Mouse (Mus musculus) urinary bladder, adult 2 months (tissue): ENCODE measurements around the gene Fam98b. TPM values are rescaled to one million over a fixed set of nuclear protein-coding genes. Genes with fewer than 3 reads are reported as not detected.

Source experiments
- DNase-seq: peaks from one replicate; pipeline ENCODE4 v3.0.0; 2022; ENCODE audit warnings: low spot score
- polyA plus RNA-seq: library from polyadenylated mRNA; depleted of rRNA; stranded (reverse); fragments of >200 nt; gene quantifications from 2 replicates; pipeline ENCODE4 v1.2.3, GENCODE M21; 2012; rRNA removed

The Fam98b gene
- polyA plus RNA-seq, 1 experiment = 13.8 TPM

GRCm38 (mm10) chr2:117303391-117304350 is 54.1 kb downstream of the Fam98b start:
- DNase-seq = no peak

GRCm38 (mm10) chr2:117304941-117305340 is 55.4 kb downstream of the Fam98b start:
- no peak for DNase-seq

GRCm38 (mm10) chr2:117307959-117308358 is 58.4 kb downstream of the Fam98b start:
- no peak for DNase-seq

GRCm38 (mm10) chr2:117309046-117309445 is 59.5 kb downstream of the Fam98b start:
- no peak for DNase-seq

- DNase-seq = no peak
Measured at GRCm38 (mm10) chr2:117311349-117311748, 61.8 kb downstream of the Fam98b start.

GRCm38 (mm10) chr2:117312030-117312429 is 62.5 kb downstream of the Fam98b start:
- no peak for DNase-seq

GRCm38 (mm10) chr2:117312441-117312895 is 62.9 kb downstream of the Fam98b start:
- DNase-seq = no peak

GRCm38 (mm10) chr2:117313586-117314235 is 64.2 kb downstream of the Fam98b start:
- no peak for DNase-seq

- DNase-seq = no peak
Measured at GRCm38 (mm10) chr2:117318991-117319390, 69.5 kb downstream of the Fam98b start.

Other genes with a start within 250 kb of the Fam98b start
- 12.5 and 15.9 TPM in 2 replicates for gene Spred1, start 128.4 kb upstream of the Fam98b start, polyA plus RNA-seq
- 1.2 and 1.3 TPM in 2 replicates for gene Rasgrp1, start 93.3 kb downstream of the Fam98b start, polyA plus RNA-seq